Mouse (Mus musculus) cerebellum, postnatal 14 days (tissue): ENCODE results near the gene Enpp6.

Source experiments
- DNase-seq, 2 experiments: peaks; one replicate each; pipeline ENCODE4 v3.0.0; 2021; ENCODE audit warnings: mixed read lengths in 2 of 2

Gene Enpp6

GRCm38 (mm10) chr8:47067121-47067520 is 80.4 kb downstream of the Enpp6 start:
- DNase-seq, result no peak

GRCm38 (mm10) chr8:47069634-47070033 is 82.9 kb downstream of the Enpp6 start:
- no peak for DNase-seq

- DNase-seq, result no peak
These were observed 85.3 kb downstream of the Enpp6 start for GRCm38 (mm10) chr8:47072001-47072400.

GRCm38 (mm10) chr8:47075941-47076555 is 89.4 kb downstream of the Enpp6 start:
- no peak for DNase-seq

- no peak for DNase-seq
These were observed 93.3 kb downstream of the Enpp6 start for GRCm38 (mm10) chr8:47080037-47080436.

- DNase-seq, result no peak
These were observed 95.7 kb downstream of the Enpp6 start for GRCm38 (mm10) chr8:47082201-47083027.

GRCm38 (mm10) chr8:47090021-47090420 is 103.3 kb downstream of the Enpp6 start:
- no peak for DNase-seq

GRCm38 (mm10) chr8:47105617-47106016 is 118.9 kb downstream of the Enpp6 start:
- DNase-seq, result no peak

GRCm38 (mm10) chr8:47114133-47114796 is 127.6 kb downstream of the Enpp6 start:
- no peak for DNase-seq

- no peak for DNase-seq
These were observed 130.6 kb downstream of the Enpp6 start for GRCm38 (mm10) chr8:47117336-47117735.

- no peak for DNase-seq
These were observed 133.2 kb downstream of the Enpp6 start for GRCm38 (mm10) chr8:47119895-47120294.

GRCm38 (mm10) chr8:47128859-47129258 is 142.2 kb downstream of the Enpp6 start:
- no peak for DNase-seq

- DNase-seq, result no peak
These were observed 146.7 kb downstream of the Enpp6 start for GRCm38 (mm10) chr8:47133381-47133780.

GRCm38 (mm10) chr8:47134736-47135135 is 148.0 kb downstream of the Enpp6 start:
- DNase-seq, result no peak

- DNase-seq, result peak in 1 of 2 experiments; percentile 13
These were observed 148.9 kb downstream of the Enpp6 start for GRCm38 (mm10) chr8:47135586-47135985.

- no peak for DNase-seq
These were observed 149.4 kb downstream of the Enpp6 start for GRCm38 (mm10) chr8:47136047-47136446.

GRCm38 (mm10) chr8:47145258-47145657 is 158.6 kb downstream of the Enpp6 start:
- DNase-seq, result no peak
